9 mouse cellular contexts compared by ENCODE assay signal in the genomic region with DNA sequence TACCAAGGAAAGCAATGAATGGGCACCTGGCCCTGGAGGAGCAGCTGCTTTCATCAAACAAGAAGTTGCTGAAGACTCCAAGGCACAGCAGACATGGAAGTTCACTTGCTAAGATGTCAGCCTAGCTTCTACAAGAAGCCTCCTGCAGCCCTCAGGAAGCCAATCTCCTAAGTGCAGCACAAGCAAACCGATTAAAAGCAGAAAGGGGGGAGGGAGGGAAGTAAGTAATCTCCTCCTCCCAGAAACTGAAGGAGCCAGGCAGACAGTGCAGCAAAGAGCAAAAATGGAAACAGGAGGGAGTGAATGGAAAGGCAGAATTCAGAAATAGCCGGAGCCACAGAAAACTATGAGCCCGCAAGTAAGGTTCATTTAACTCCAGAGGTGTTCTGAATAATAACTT. TPM values are rescaled to one million over a fixed set of nuclear protein-coding genes. Genes with fewer than 3 reads are reported as not detected.
DNase-seq lines count a peak whose midpoint lies in the region; ATAC-seq and TF ChIP-seq lines count a peak whose summit lies in the region.
"Had no signal": no experiment of that assay in that cellular context is flagged by ENCODE, and none has a peak within 500 bp of the region (broad histone marks: within the 10 kb centered on the region; RNA-seq: fewer than 3 reads in every experiment).

No protein-coding gene starts in this region.

- H3K36me3 ChIP-seq in liver, embryonic 11.5 days (ENCODE audit: control insufficient read depth, insufficient read depth, low read length): no peaks in the 10 kb centered on the region

- 32% methylated on average over 3 of the region's 3 CpGs for WGBS in liver, embryonic 11.5 days

- no peak overlapping the region; the same call in 1 of the 2 replicates for H3K9ac ChIP-seq in liver, embryonic 11.5 days (ENCODE audit: low read depth, low read length)
- H3K9ac ChIP-seq: neural tube, embryonic 12.5 days had no signal

- H3K27ac ChIP-seq in gastrocnemius, adult 2 months: peak overlapping the region; percentile 77
- H3K27ac ChIP-seq in liver, embryonic 11.5 days (ENCODE audit: low read depth, low read length): peak overlapping the region; percentile 63
- H3K27ac ChIP-seq: neural tube, embryonic 12.5 days had no signal

- H3K27me3 ChIP-seq in liver, embryonic 11.5 days (replicated peaks; ENCODE audit: control insufficient read depth, insufficient read depth, low read length): no peaks in the 10 kb centered on the region
- H3K27me3 ChIP-seq: neural tube, embryonic 12.5 days had no signal

- TF ChIP-seq CTCF in gastrocnemius, adult 2 months (IDR thresholded peaks at IDR 0.05): no peak

- peak; percentile 88 for ATAC-seq in liver, embryonic 11.5 days (replicated peaks; ENCODE audit: low FRiP score)

- H3K4me3 ChIP-seq in gastrocnemius, adult 2 months: no peak overlapping the region; the same call in 1 of the 2 replicates
- no peak overlapping the region for H3K4me3 ChIP-seq in liver, embryonic 11.5 days (ENCODE audit: low read depth, low read length)
- H3K4me3 ChIP-seq: neural tube, embryonic 12.5 days had no signal

- no peaks in the 10 kb centered on the region for H3K9me3 ChIP-seq in liver, embryonic 11.5 days (ENCODE audit: control insufficient read depth, low read length)
- H3K9me3 ChIP-seq: neural tube, embryonic 12.5 days had no signal

- peaks cover 20% of the 10 kb centered on the region for H3K4me1 ChIP-seq in liver, embryonic 11.5 days (replicated peaks; ENCODE audit: control insufficient read depth, insufficient read depth, low read length)
- H3K4me1 ChIP-seq: neural tube, embryonic 12.5 days had no signal

- intact Hi-C loops in gastrocnemius, adult 2 months (cut with DNase I): no loop called here

- H3K4me2 ChIP-seq in liver, embryonic 11.5 days: peak overlapping the region; percentile 42
- H3K4me2 ChIP-seq: neural tube, embryonic 12.5 days had no signal

- peak; percentile 27 for DNase-seq in gastrocnemius, adult 2 months
- no peak for DNase-seq in gastrocnemius, postnatal 10 days
- DNase-seq in retina, adult 2 months (ENCODE audit: low read depth, low spot score): peak; percentile 49
- DNase-seq in retina, embryonic 14.5 days (ENCODE audit: low spot score): no peak
- no peak for DNase-seq in liver, embryonic 11.5 days (ENCODE audit: low spot score)
- peak; percentile 70 for DNase-seq in telencephalon, adult 2 months (ENCODE audit: low read depth, low spot score)
- DNase-seq in MN1 (ENCODE audit: low spot score): no peak
- no peak for DNase-seq in layer of hippocampus, postnatal 36 days

RNA-seq across cellular contexts. Expression of gene Tbc1d14, which starts 19.7 kb away (rescaled TPM):
- total RNA-seq in gastrocnemius, adult 2 months (2021): 10 to 100 TPM; 14.3 to 16.7 TPM
- 10 to 100 TPM; 15.0 to 19.5 TPM for total RNA-seq in gastrocnemius, postnatal 10 days (2021)
- polyA plus RNA-seq in liver, embryonic 11.5 days (2014; fragmentation: Nextera tagmentation; extraction: Ambion mirVana): 26.0 and 30.2 TPM in 2 replicates
- 10 to 100 TPM; 88.6 to 95.7 TPM for total RNA-seq in layer of hippocampus, postnatal 36 days (2021)

Comparison
In these comparisons a context has a peak if more than half of its experiments do, and no peak if none do; other contexts are left out.
1. DNase-seq: peak in gastrocnemius, adult 2 months (single experiment), retina, adult 2 months (single experiment) and telencephalon, adult 2 months (single experiment); none in gastrocnemius, postnatal 10 days (single experiment), retina, embryonic 14.5 days (single experiment), liver, embryonic 11.5 days (single experiment), MN1 (single experiment) and layer of hippocampus, postnatal 36 days (0 of 2).
2. RNA of gene Tbc1d14, which starts 19.7 kb away (total RNA-seq): 88.6 to 95.7 TPM in layer of hippocampus, postnatal 36 days; 15.0 to 19.5 TPM in gastrocnemius, postnatal 10 days and 14.3 to 16.7 TPM in gastrocnemius, adult 2 months; every median in the first group is over 4 times any median in the second.